Mouse (Mus musculus): ENCODE data around the gene Plekha5. TPM values are rescaled to one million over a fixed set of nuclear protein-coding genes. Genes with fewer than 3 reads are reported as not detected.

Plekha5 gene
- 43.8 and 45.0 TPM in 2 replicates for polyA plus RNA-seq (2014; fragmentation: Nextera tagmentation; extraction: Ambion mirVana)

GRCm38 (mm10) chr6:140423846-140424200 is at the start of gene Plekha5:
Gene Plekha5 (plus strand): TSS chr6:140424054.
- DNase-seq (ENCODE audit: low spot score): peak; percentile 85
- Histone ChIP-seq H3K4me2 (ENCODE audit: low read depth, low read length) (peak within 1 kb of the TSS; percentile 80), H3K27me3 (replicated peaks; ENCODE audit: control insufficient read depth, insufficient read depth, low read length) (no peaks in the 10 kb centered on the region), H3K4me1 (ENCODE audit: control insufficient read depth, insufficient read depth, low read length) (peaks cover 5% of the 10 kb centered on the region; the same call in 1 of the 2 replicates), H3K9me3 (ENCODE audit: control insufficient read depth, low read length) (0 out of 2 replicates have a peak, but pooled peaks cover 5% of the 10 kb centered on the region), H3K4me3 (ENCODE audit: low read depth, low read length) (peak within 1 kb of the TSS; percentile 96), H3K9ac (ENCODE audit: low read depth, low read length) (peak within 1 kb of the TSS; percentile 96), H3K36me3 (ENCODE audit: control insufficient read depth, insufficient read depth, low read length) (peaks cover 8% of the 10 kb centered on the region), H3K27ac (replicated peaks; ENCODE audit: low read depth, low read length) (peak within 1 kb of the TSS; percentile 94)
- ATAC-seq (ENCODE audit: low read depth): peak; percentile 92
- WGBS: 0% methylated on average over 4 of the region's 65 CpGs

GRCm38 (mm10) chr6:140375671-140376070 is 48.2 kb upstream of the Plekha5 start:
- H3K9me3 ChIP-seq (ENCODE audit: control insufficient read depth, low read length): no peaks in the 10 kb centered on the region
- H3K27me3 ChIP-seq (replicated peaks; ENCODE audit: control insufficient read depth, insufficient read depth, low read length): no peaks in the 10 kb centered on the region
- WGBS: 56% methylated on average over 4 of the region's 4 CpGs
- H3K4me2 ChIP-seq (ENCODE audit: low read depth, low read length): no peak overlapping the region
- H3K27ac ChIP-seq (replicated peaks; ENCODE audit: low read depth, low read length): no peak overlapping the region
- no peak overlapping the region for H3K9ac ChIP-seq (ENCODE audit: low read depth, low read length)
- ATAC-seq (ENCODE audit: low read depth) (no peak), DNase-seq (ENCODE audit: low spot score) (no peak)
- H3K4me3 ChIP-seq (ENCODE audit: low read depth, low read length): no peak overlapping the region
- no peaks in the 10 kb centered on the region for H3K36me3 ChIP-seq (ENCODE audit: control insufficient read depth, insufficient read depth, low read length)
- H3K4me1 ChIP-seq (ENCODE audit: control insufficient read depth, insufficient read depth, low read length): no peaks in the 10 kb centered on the region

- H3K27me3 ChIP-seq (replicated peaks; ENCODE audit: control insufficient read depth, insufficient read depth, low read length): no peaks in the 10 kb centered on the region
- no peak overlapping the region for H3K9ac ChIP-seq (ENCODE audit: low read depth, low read length)
- DNase-seq (ENCODE audit: low spot score) (no peak), ATAC-seq (ENCODE audit: low read depth) (no peak)
- no peaks in the 10 kb centered on the region for H3K4me1 ChIP-seq (ENCODE audit: control insufficient read depth, insufficient read depth, low read length)
- no peaks in the 10 kb centered on the region for H3K9me3 ChIP-seq (ENCODE audit: control insufficient read depth, low read length)
- H3K36me3 ChIP-seq (ENCODE audit: control insufficient read depth, insufficient read depth, low read length): no peaks in the 10 kb centered on the region
- no peak overlapping the region for H3K4me2 ChIP-seq (ENCODE audit: low read depth, low read length)
- WGBS: 77% methylated on average over 2 of the region's 2 CpGs
- no peak overlapping the region for H3K4me3 ChIP-seq (ENCODE audit: low read depth, low read length)
- no peak overlapping the region for H3K27ac ChIP-seq (replicated peaks; ENCODE audit: low read depth, low read length)
Observed at GRCm38 (mm10) chr6:140380588-140380987, 43.3 kb upstream of the Plekha5 start.

- Histone ChIP-seq H3K27me3 (replicated peaks; ENCODE audit: control insufficient read depth, insufficient read depth, low read length) (no peaks in the 10 kb centered on the region), H3K9ac (ENCODE audit: low read depth, low read length) (no peak overlapping the region), H3K4me2 (ENCODE audit: low read depth, low read length) (no peak overlapping the region), H3K36me3 (ENCODE audit: control insufficient read depth, insufficient read depth, low read length) (no peaks in the 10 kb centered on the region), H3K27ac (replicated peaks; ENCODE audit: low read depth, low read length) (no peak overlapping the region), H3K9me3 (ENCODE audit: control insufficient read depth, low read length) (no peaks in the 10 kb centered on the region), H3K4me3 (ENCODE audit: low read depth, low read length) (no peak overlapping the region), H3K4me1 (ENCODE audit: control insufficient read depth, insufficient read depth, low read length) (no peaks in the 10 kb centered on the region)
- no peak for DNase-seq (ENCODE audit: low spot score)
- ATAC-seq (ENCODE audit: low read depth): no peak
- 78% methylated on average over 8 of the region's 8 CpGs for WGBS
Observed at GRCm38 (mm10) chr6:140381162-140381561, 42.7 kb upstream of the Plekha5 start.

- Histone ChIP-seq H3K4me1 (ENCODE audit: control insufficient read depth, insufficient read depth, low read length) (no peaks in the 10 kb centered on the region), H3K36me3 (ENCODE audit: control insufficient read depth, insufficient read depth, low read length) (no peaks in the 10 kb centered on the region), H3K27ac (replicated peaks; ENCODE audit: low read depth, low read length) (no peak overlapping the region), H3K4me3 (ENCODE audit: low read depth, low read length) (no peak overlapping the region), H3K4me2 (ENCODE audit: low read depth, low read length) (no peak overlapping the region), H3K27me3 (replicated peaks; ENCODE audit: control insufficient read depth, insufficient read depth, low read length) (no peaks in the 10 kb centered on the region), H3K9ac (ENCODE audit: low read depth, low read length) (no peak overlapping the region), H3K9me3 (ENCODE audit: control insufficient read depth, low read length) (no peaks in the 10 kb centered on the region)
- ATAC-seq (ENCODE audit: low read depth) (no peak), DNase-seq (ENCODE audit: low spot score) (no peak)
- WGBS: 85% methylated on average over 10 of the region's 10 CpGs
Observed at GRCm38 (mm10) chr6:140383580-140384400, 40.1 kb upstream of the Plekha5 start.

- Histone ChIP-seq H3K27me3 (replicated peaks; ENCODE audit: control insufficient read depth, insufficient read depth, low read length) (no peaks in the 10 kb centered on the region), H3K9me3 (ENCODE audit: control insufficient read depth, low read length) (no peaks in the 10 kb centered on the region), H3K36me3 (ENCODE audit: control insufficient read depth, insufficient read depth, low read length) (no peaks in the 10 kb centered on the region), H3K27ac (replicated peaks; ENCODE audit: low read depth, low read length) (no peak overlapping the region), H3K9ac (ENCODE audit: low read depth, low read length) (no peak overlapping the region), H3K4me2 (ENCODE audit: low read depth, low read length) (no peak overlapping the region), H3K4me1 (ENCODE audit: control insufficient read depth, insufficient read depth, low read length) (no peaks in the 10 kb centered on the region), H3K4me3 (ENCODE audit: low read depth, low read length) (no peak overlapping the region)
- 88% methylated on average over 7 of the region's 7 CpGs for WGBS
- ATAC-seq (ENCODE audit: low read depth) (no peak), DNase-seq (ENCODE audit: low spot score) (peak; percentile 44)
Observed at GRCm38 (mm10) chr6:140396687-140397086, 27.2 kb upstream of the Plekha5 start.

- Histone ChIP-seq H3K9me3 (ENCODE audit: control insufficient read depth, low read length) (no peaks in the 10 kb centered on the region), H3K27me3 (replicated peaks; ENCODE audit: control insufficient read depth, insufficient read depth, low read length) (no peaks in the 10 kb centered on the region), H3K9ac (ENCODE audit: low read depth, low read length) (no peak overlapping the region), H3K4me3 (ENCODE audit: low read depth, low read length) (no peak overlapping the region), H3K4me1 (ENCODE audit: control insufficient read depth, insufficient read depth, low read length) (no peaks in the 10 kb centered on the region), H3K27ac (replicated peaks; ENCODE audit: low read depth, low read length) (no peak overlapping the region), H3K36me3 (ENCODE audit: control insufficient read depth, insufficient read depth, low read length) (no peaks in the 10 kb centered on the region), H3K4me2 (ENCODE audit: low read depth, low read length) (no peak overlapping the region)
- 58% methylated on average over 13 of the region's 13 CpGs for WGBS
- ATAC-seq (ENCODE audit: low read depth) (no peak), DNase-seq (ENCODE audit: low spot score) (no peak)
Observed at GRCm38 (mm10) chr6:140402766-140403310, 21.0 kb upstream of the Plekha5 start.

GRCm38 (mm10) chr6:140411996-140412395 is 11.9 kb upstream of the Plekha5 start:
- 84% methylated on average over 3 of the region's 3 CpGs for WGBS
- ATAC-seq (ENCODE audit: low read depth) (no peak), DNase-seq (ENCODE audit: low spot score) (no peak)
- Histone ChIP-seq H3K9me3 (ENCODE audit: control insufficient read depth, low read length) (peaks cover 3% of the 10 kb centered on the region; the same call in 1 of the 2 replicates), H3K4me2 (ENCODE audit: low read depth, low read length) (no peak overlapping the region), H3K27me3 (replicated peaks; ENCODE audit: control insufficient read depth, insufficient read depth, low read length) (no peaks in the 10 kb centered on the region), H3K4me3 (ENCODE audit: low read depth, low read length) (no peak overlapping the region), H3K9ac (ENCODE audit: low read depth, low read length) (no peak overlapping the region), H3K4me1 (ENCODE audit: control insufficient read depth, insufficient read depth, low read length) (no peaks in the 10 kb centered on the region), H3K27ac (replicated peaks; ENCODE audit: low read depth, low read length) (no peak overlapping the region), H3K36me3 (ENCODE audit: control insufficient read depth, insufficient read depth, low read length) (no peaks in the 10 kb centered on the region)

Data from embryonic facial prominence, embryonic 14.5 days (tissue).